Mouse (Mus musculus) intestine, embryonic 15.5 days (tissue): Measurements from ENCODE around the gene Gm10382. TPM values are rescaled to one million over a fixed set of nuclear protein-coding genes. Genes with fewer than 3 reads are reported as not detected.

Experiments used
- ATAC-seq: fragments of 200-750 bp; cut with Nextera tagmentation; 2 replicates; pipeline ENCODE4 v1.8.0; 2017; ENCODE audit warnings: moderate TSS enrichment, moderate library complexity
- H3K27ac ChIP-seq: fragments of 300-500 bp; sonication (generic); 2 replicates; pipeline ENCODE4 v1.5.1; 2015; ENCODE audit warnings: mild to moderate bottlenecking, inconsistent platforms
- H3K27me3 ChIP-seq: fragments of 300-500 bp; sonication (generic); replicated peaks from 2 replicates; pipeline ENCODE4 v1.6.1; 2015; ENCODE audit warnings: inconsistent platforms
- H3K36me3 ChIP-seq: fragments of 300-500 bp; sonication (generic); 2 replicates; pipeline ENCODE4 v1.6.1; 2015; ENCODE audit warnings: inconsistent platforms
- H3K4me1 ChIP-seq: fragments of 300-500 bp; sonication (generic); replicated peaks from 2 replicates; pipeline ENCODE4 v1.6.1; 2015; ENCODE audit warnings: inconsistent platforms
- H3K4me2 ChIP-seq: fragments of 300-500 bp; sonication (generic); replicated peaks from 2 replicates; pipeline ENCODE4 v1.6.1; 2015; ENCODE audit warnings: mild to moderate bottlenecking, inconsistent platforms
- H3K4me3 ChIP-seq: fragments of 300-500 bp; sonication (generic); replicated peaks from 2 replicates; pipeline ENCODE4 v1.5.1; 2015; ENCODE audit warnings: inconsistent platforms
- H3K9ac ChIP-seq: fragments of 300-500 bp; sonication (generic); 2 replicates; pipeline ENCODE4 v1.6.1; 2015; ENCODE audit warnings: inconsistent platforms
- H3K9me3 ChIP-seq: fragments of 300-500 bp; sonication (generic); 2 replicates; pipeline ENCODE4 v1.6.1; 2016; ENCODE audit warnings: inconsistent platforms
- WGBS: fragments of 180-500 bp; shearing (Covaris S2); methylation state at CpG from one replicate; pipeline ENCODE4 v1.1.7; 2015; 5-methylcytosine and 5-hydroxymethylcytosine counted together
- polyA plus RNA-seq: library from polyadenylated mRNA; unstranded; fragments of >200 nt; fragmentation: Nextera tagmentation; extraction: Ambion mirVana; gene quantifications from 2 replicates; pipeline ENCODE4 v1.2.1, GENCODE M21; 2015

Gm10382 gene
- polyA plus RNA-seq, result 0.23 and 0.40 TPM in 2 replicates

DNA sequence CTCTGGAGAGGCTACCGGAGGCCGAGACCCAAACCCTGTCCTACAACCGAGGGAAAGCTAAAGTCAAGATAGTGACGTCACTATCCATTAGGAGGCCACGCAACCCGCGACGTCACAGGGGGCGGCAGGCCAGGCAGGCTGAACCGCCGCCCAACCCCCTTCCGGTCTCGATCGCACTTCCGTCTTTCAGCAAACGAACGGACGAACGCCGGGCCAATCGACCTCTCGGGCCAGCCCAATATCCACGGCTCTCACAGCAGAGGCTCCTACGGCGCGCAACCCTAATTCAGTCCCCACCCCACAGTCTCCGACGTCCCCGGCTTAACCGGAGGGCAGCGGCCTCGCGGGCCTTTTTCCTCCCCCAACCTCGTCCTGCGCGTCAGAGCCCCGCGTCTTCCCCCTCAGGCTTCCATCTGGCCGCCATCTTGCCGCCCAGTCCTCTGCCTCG lies at the start of gene Gm10382:
Gm10382 (plus strand) TSS at position 192 of the 448 bp plus-strand sequence.
- H3K4me2 ChIP-seq, result peak within 1 kb of the TSS; percentile 88
- H3K4me1 ChIP-seq, result peaks cover 12% of the 10 kb centered on the region
- ATAC-seq, result peak; percentile 11
- H3K27ac ChIP-seq, result peak within 1 kb of the TSS; percentile 94
- H3K9me3 ChIP-seq, result no peaks in the 10 kb centered on the region
- WGBS, result under 1% methylated on average over 41 of the region's 41 CpGs
- peak within 1 kb of the TSS; percentile 91 for H3K4me3 ChIP-seq
- peaks cover 8% of the 10 kb centered on the region; the same call in 1 of the 2 replicates for H3K36me3 ChIP-seq
- peak within 1 kb of the TSS; percentile 96 for H3K9ac ChIP-seq
- H3K27me3 ChIP-seq, result no peaks in the 10 kb centered on the region

- Histone ChIP-seq H3K27me3 (no peaks in the 10 kb centered on the region), H3K4me1 (peaks cover 22% of the 10 kb centered on the region), H3K27ac (peak overlapping the region; percentile 28; the same call in 1 of the 2 replicates), H3K9me3 (no peaks in the 10 kb centered on the region), H3K4me2 (peak overlapping the region; percentile 86), H3K4me3 (peak overlapping the region; percentile 84), H3K9ac (peak overlapping the region; percentile 76), H3K36me3 (no peaks in the 10 kb centered on the region)
- 7% methylated on average over 25 of the region's 25 CpGs for WGBS
- peak; percentile 7; the same call in 1 of the 2 replicates for ATAC-seq
These were observed 49.1 kb upstream of the Gm10382 start for GRCm38 (mm10) chr5:125339851-125340531.

DNA sequence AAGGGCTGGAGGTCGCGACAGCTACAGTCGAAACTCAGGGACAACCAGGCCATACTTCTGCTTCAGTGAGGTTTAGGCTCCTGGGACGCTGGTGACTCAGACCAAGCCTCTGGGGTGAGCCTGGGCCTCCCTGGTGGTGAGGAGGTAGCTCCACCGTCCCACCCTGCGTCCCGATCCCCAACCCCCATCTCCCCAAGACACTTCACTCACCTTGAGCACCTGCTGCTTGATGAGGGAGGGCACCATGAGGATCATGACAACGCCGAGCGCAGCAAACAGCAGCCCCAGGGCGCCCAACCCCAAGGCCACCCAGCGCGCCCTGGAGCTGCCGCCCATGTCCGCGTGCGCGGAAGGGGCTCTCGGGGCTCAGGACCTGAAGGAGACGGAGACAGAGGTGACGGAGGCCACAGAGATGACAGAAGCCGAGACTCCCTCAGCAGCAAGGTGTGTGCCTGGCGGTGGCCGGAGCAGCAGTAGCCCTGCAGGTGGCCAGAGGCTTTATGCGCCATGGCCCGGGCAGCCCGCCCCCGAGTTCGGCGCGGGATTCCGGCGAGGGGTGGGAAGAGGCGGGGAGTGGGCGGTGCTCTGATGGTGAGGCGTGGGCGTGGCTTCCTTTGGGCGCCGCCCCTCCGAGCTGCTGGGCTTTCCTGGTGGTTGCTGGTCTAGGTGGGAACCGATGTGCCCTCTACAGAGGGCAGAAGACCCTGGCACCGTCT lies 48.4 kb upstream of the Gm10382 start, which contains the start of gene Scarb1:
Scarb1 (minus strand) TSS at position 548 of the 716 bp plus-strand sequence.
- H3K4me3 ChIP-seq, result peak within 1 kb of the TSS; percentile 84
- WGBS, result under 1% methylated on average over 42 of the region's 42 CpGs
- peak within 1 kb of the TSS; percentile 76 for H3K9ac ChIP-seq
- peaks cover 22% of the 10 kb centered on the region for H3K4me1 ChIP-seq
- H3K36me3 ChIP-seq, result no peaks in the 10 kb centered on the region
- no peaks in the 10 kb centered on the region for H3K27me3 ChIP-seq
- peak within 1 kb of the TSS; percentile 20 for H3K27ac ChIP-seq
- peak; percentile 92 for ATAC-seq
- no peaks in the 10 kb centered on the region for H3K9me3 ChIP-seq
- H3K4me2 ChIP-seq, result peak within 1 kb of the TSS; percentile 86

GRCm38 (mm10) chr5:125341459-125342090 lies 47.5 kb upstream of the Gm10382 start:
- ATAC-seq, result peak; percentile 15; the same call in 1 of the 2 replicates
- H3K36me3 ChIP-seq, result no peaks in the 10 kb centered on the region
- no peaks in the 10 kb centered on the region for H3K9me3 ChIP-seq
- WGBS, result 47% methylated on average over 14 of the region's 14 CpGs
- H3K4me1 ChIP-seq, result peaks cover 22% of the 10 kb centered on the region
- peak overlapping the region; percentile 84 for H3K4me3 ChIP-seq
- 0 out of 2 replicates have a peak overlapping the region, but pooled peaks have one; percentile 76 for H3K9ac ChIP-seq
- H3K4me2 ChIP-seq, result peak overlapping the region; percentile 86
- H3K27ac ChIP-seq, result no peak overlapping the region
- no peaks in the 10 kb centered on the region for H3K27me3 ChIP-seq

GRCm38 (mm10) chr5:125344296-125344695 lies 44.8 kb upstream of the Gm10382 start:
- H3K9me3 ChIP-seq, result no peaks in the 10 kb centered on the region
- H3K27me3 ChIP-seq, result no peaks in the 10 kb centered on the region
- WGBS, result 95% methylated on average over 6 of the region's 6 CpGs
- H3K9ac ChIP-seq, result no peak overlapping the region
- H3K4me1 ChIP-seq, result peaks cover 13% of the 10 kb centered on the region
- no peak for ATAC-seq
- H3K4me3 ChIP-seq, result no peak overlapping the region
- H3K4me2 ChIP-seq, result no peak overlapping the region
- H3K36me3 ChIP-seq, result no peaks in the 10 kb centered on the region
- H3K27ac ChIP-seq, result no peak overlapping the region

DNA sequence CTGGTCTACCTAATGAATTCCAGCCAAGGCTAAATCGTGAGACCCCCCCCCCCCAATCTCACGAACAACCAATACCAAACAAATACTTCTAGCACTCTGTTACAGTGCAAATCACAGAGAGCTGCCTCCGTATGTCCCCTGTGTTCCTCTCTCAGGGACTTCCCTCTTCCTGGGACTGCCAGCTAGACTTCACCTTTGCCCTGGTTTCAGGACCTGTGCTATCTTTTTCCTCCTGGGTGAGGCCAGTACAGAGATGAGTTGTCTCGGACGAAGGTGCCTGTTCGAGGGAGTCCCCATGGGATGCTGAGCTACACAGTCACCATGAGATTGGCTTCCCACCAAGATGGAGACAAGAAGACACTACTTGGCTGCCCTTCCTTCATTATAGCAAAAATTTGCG lies 41.1 kb upstream of the Gm10382 start:
- no peak overlapping the region for H3K4me2 ChIP-seq
- H3K4me3 ChIP-seq, result no peak overlapping the region
- H3K27ac ChIP-seq, result no peak overlapping the region
- peak; percentile 70 for ATAC-seq
- H3K4me1 ChIP-seq, result no peaks in the 10 kb centered on the region
- 67% methylated on average over 7 of the region's 7 CpGs for WGBS
- no peaks in the 10 kb centered on the region for H3K36me3 ChIP-seq
- no peaks in the 10 kb centered on the region for H3K9me3 ChIP-seq
- H3K27me3 ChIP-seq, result no peaks in the 10 kb centered on the region
- no peak overlapping the region for H3K9ac ChIP-seq

DNA sequence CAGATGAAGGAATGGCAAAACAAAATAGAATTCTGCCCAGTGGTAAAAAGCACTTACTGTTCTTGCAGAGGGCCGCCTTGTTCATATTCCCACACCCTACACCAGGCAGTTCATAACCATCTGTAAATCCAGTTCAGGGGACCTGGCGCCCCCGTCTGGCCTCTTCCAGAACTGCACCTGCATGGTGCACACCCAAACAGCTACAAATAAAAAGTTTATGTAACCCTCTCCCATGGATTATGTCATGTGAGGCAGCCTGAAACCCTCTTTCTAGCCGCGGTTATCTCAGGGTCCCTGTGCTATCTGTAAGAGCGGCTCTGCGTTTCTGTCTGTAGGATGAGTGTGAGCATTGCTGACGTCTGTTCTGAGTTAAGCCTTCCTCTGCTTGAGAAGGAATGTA lies 40.6 kb upstream of the Gm10382 start:
- peak; percentile 44; the same call in 1 of the 2 replicates for ATAC-seq
- no peak overlapping the region for H3K4me3 ChIP-seq
- H3K27me3 ChIP-seq, result no peaks in the 10 kb centered on the region
- no peak overlapping the region for H3K4me2 ChIP-seq
- H3K27ac ChIP-seq, result no peak overlapping the region
- no peaks in the 10 kb centered on the region for H3K36me3 ChIP-seq
- no peaks in the 10 kb centered on the region for H3K4me1 ChIP-seq
- H3K9me3 ChIP-seq, result no peaks in the 10 kb centered on the region
- 38% methylated on average over 8 of the region's 8 CpGs for WGBS
- H3K9ac ChIP-seq, result no peak overlapping the region

DNA sequence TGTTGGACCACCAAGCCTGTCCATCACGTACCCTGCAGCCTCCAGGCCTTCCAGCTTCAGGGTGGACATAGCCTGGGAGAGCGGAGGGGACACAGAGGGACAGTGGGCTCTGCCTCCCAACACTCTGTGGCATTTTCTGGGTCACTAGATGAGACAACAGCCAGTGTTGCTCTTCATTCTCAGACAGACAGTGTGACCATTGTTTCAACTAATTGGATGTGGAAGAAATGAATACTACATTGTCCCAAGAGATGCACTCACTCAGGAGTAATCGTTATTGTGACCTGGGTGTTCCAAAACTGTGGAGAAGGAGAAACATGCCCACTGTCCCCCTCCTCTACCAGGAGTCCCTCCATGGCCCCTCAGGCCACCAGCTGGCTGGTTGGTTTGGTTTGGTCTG lies 39.7 kb upstream of the Gm10382 start:
- H3K36me3 ChIP-seq, result no peaks in the 10 kb centered on the region
- no peak overlapping the region for H3K27ac ChIP-seq
- WGBS, result 88% methylated on average over 3 of the region's 3 CpGs
- no peak overlapping the region for H3K4me3 ChIP-seq
- H3K9me3 ChIP-seq, result no peaks in the 10 kb centered on the region
- H3K4me1 ChIP-seq, result no peaks in the 10 kb centered on the region
- H3K4me2 ChIP-seq, result no peak overlapping the region
- H3K27me3 ChIP-seq, result no peaks in the 10 kb centered on the region
- H3K9ac ChIP-seq, result no peak overlapping the region
- no peak for ATAC-seq

- Histone ChIP-seq H3K9ac (no peak overlapping the region), H3K27ac (no peak overlapping the region), H3K4me2 (no peak overlapping the region), H3K4me3 (no peak overlapping the region), H3K4me1 (no peaks in the 10 kb centered on the region), H3K9me3 (no peaks in the 10 kb centered on the region), H3K27me3 (no peaks in the 10 kb centered on the region), H3K36me3 (no peaks in the 10 kb centered on the region)
- 81% methylated on average over 8 of the region's 8 CpGs for WGBS
- ATAC-seq, result no peak
These were observed 38.1 kb upstream of the Gm10382 start for GRCm38 (mm10) chr5:125351057-125351456.

DNA sequence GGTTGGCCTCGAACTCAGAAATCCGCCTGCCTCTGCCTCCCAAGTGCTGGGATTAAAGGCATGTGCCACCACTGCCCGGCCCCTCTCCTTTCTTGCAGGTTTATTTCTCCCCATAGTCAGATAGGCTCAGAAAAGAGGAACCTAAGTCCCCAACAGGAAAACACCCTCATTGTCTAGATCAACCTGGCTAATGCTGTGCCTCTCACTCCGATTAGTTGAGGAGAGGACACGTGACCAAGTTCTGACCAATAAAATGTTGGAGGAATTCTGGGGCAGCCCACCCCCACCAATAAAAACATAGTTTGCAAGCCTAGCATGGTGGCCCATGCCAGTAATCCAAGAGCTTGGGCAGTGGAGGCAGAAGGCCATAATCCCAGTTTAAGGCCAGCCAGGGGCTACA lies 37.2 kb upstream of the Gm10382 start:
- 92% methylated on average over 5 of the region's 5 CpGs for WGBS
- no peak overlapping the region for H3K4me2 ChIP-seq
- no peak for ATAC-seq

GRCm38 (mm10) chr5:125352781-125353294 lies 36.3 kb upstream of the Gm10382 start:
- no peaks in the 10 kb centered on the region for H3K27me3 ChIP-seq
- WGBS, result 92% methylated on average over 5 of the region's 5 CpGs

More for the DNA sequence above, 37.2 kb upstream of the Gm10382 start:
- H3K9me3 ChIP-seq, result no peaks in the 10 kb centered on the region
- no peaks in the 10 kb centered on the region for H3K27me3 ChIP-seq
- H3K27ac ChIP-seq, result no peak overlapping the region
- H3K4me3 ChIP-seq, result no peak overlapping the region
- no peaks in the 10 kb centered on the region for H3K36me3 ChIP-seq
- H3K4me1 ChIP-seq, result no peaks in the 10 kb centered on the region
- no peak overlapping the region for H3K9ac ChIP-seq

More at GRCm38 (mm10) chr5:125352781-125353294, 36.3 kb upstream of the Gm10382 start:
- Histone ChIP-seq H3K4me3 (no peak overlapping the region), H3K36me3 (no peaks in the 10 kb centered on the region), H3K4me1 (no peaks in the 10 kb centered on the region; the same call in 1 of the 2 replicates), H3K27ac (no peak overlapping the region), H3K9ac (no peak overlapping the region), H3K9me3 (no peaks in the 10 kb centered on the region), H3K4me2 (no peak overlapping the region)
- ATAC-seq, result no peak
